Mouse (Mus musculus) kidney, adult 2 months (tissue): Measurements from ENCODE around the gene Wdr34.

Experiments used
- CTCF ChIP-seq: fragments of 200-500 bp; conservative IDR thresholded peaks from 2 replicates; pipeline ENCODE4 v1.5.1; 2011; ENCODE audit warnings: low read depth, mild to moderate bottlenecking, control low read depth, low read length, moderate library complexity, mixed read lengths; ENCODE audit not compliant: insufficient read depth, insufficient read length
- POLR2A ChIP-seq: fragments of 200-500 bp; IDR thresholded peaks from one replicate; pipeline ENCODE4 v1.6.1; 2011; ENCODE audit warnings: low read depth, low read length, control low read depth

- TF ChIP-seq POLR2A (no peak), CTCF (no peak)
Observed at GRCm38 (mm10) chr2:30063235-30063634, 14.6 kb upstream of the Wdr34 start.
